Mouse (Mus musculus) liver, embryonic 16.5 days (tissue): ENCODE data around the gene Notum. TPM values are rescaled to one million over a fixed set of nuclear protein-coding genes. Genes with fewer than 3 reads are reported as not detected.

Experiments used
- ATAC-seq: fragments of 200-750 bp; cut with Nextera tagmentation; 2 replicates; pipeline ENCODE4 v1.8.0; 2017; ENCODE audit warnings: low read depth, mild to moderate bottlenecking, moderate number of reproducible peaks, moderate library complexity
- H3K27ac ChIP-seq: fragments of 300-500 bp; sonication (generic); 2 replicates; pipeline ENCODE4 v1.5.1; 2014; ENCODE audit warnings: mild to moderate bottlenecking, low read length
- H3K27me3 ChIP-seq: fragments of 300-500 bp; sonication (generic); 2 replicates; pipeline ENCODE4 v1.6.1; 2014; ENCODE audit warnings: low read depth, low read length, mixed read lengths; ENCODE audit not compliant: control insufficient read depth, insufficient read depth
- H3K36me3 ChIP-seq: fragments of 300-500 bp; sonication (generic); 2 replicates; pipeline ENCODE4 v1.6.1; 2014; ENCODE audit warnings: mild to moderate bottlenecking; ENCODE audit not compliant: control insufficient read depth, insufficient read depth
- H3K4me1 ChIP-seq: fragments of 300-500 bp; sonication (generic); 2 replicates; pipeline ENCODE4 v1.6.1; 2014; ENCODE audit warnings: low read depth, low read length, mixed read lengths; ENCODE audit not compliant: control insufficient read depth
- H3K4me2 ChIP-seq: fragments of 300-500 bp; sonication (generic); 2 replicates; pipeline ENCODE4 v1.6.1; 2014; ENCODE audit warnings: low read depth, low read length, mixed read lengths
- H3K4me3 ChIP-seq: fragments of 300-500 bp; sonication (generic); 2 replicates; pipeline ENCODE4 v1.5.1; 2014; ENCODE audit warnings: low read depth, mild to moderate bottlenecking, low read length
- H3K9ac ChIP-seq: fragments of 300-500 bp; sonication (generic); 2 replicates; pipeline ENCODE4 v1.6.1; 2014; ENCODE audit warnings: low read depth, low read length
- H3K9me3 ChIP-seq: fragments of 300-500 bp; sonication (generic); replicated peaks from 2 replicates; pipeline ENCODE4 v1.6.1; 2016; ENCODE audit warnings: low read length; ENCODE audit not compliant: control insufficient read depth
- WGBS: fragments of 180-500 bp; shearing (Covaris S2); extraction: QIAGEN DNeasy Blood & Tissue Kit; methylation state at CpG from one replicate; pipeline ENCODE4 v1.1.7; 2014; ENCODE audit not compliant: insufficient replicate concordance; 5-methylcytosine and 5-hydroxymethylcytosine counted together
- polyA plus RNA-seq: library from polyadenylated mRNA; unstranded; fragments of >200 nt; fragmentation: Nextera tagmentation; extraction: Ambion mirVana; gene quantifications from 2 replicates; pipeline ENCODE4 v1.2.1, GENCODE M21; 2015

Notum gene
- polyA plus RNA-seq, 1 experiment from 2014 or later, result 0.20 TPM

DNA sequence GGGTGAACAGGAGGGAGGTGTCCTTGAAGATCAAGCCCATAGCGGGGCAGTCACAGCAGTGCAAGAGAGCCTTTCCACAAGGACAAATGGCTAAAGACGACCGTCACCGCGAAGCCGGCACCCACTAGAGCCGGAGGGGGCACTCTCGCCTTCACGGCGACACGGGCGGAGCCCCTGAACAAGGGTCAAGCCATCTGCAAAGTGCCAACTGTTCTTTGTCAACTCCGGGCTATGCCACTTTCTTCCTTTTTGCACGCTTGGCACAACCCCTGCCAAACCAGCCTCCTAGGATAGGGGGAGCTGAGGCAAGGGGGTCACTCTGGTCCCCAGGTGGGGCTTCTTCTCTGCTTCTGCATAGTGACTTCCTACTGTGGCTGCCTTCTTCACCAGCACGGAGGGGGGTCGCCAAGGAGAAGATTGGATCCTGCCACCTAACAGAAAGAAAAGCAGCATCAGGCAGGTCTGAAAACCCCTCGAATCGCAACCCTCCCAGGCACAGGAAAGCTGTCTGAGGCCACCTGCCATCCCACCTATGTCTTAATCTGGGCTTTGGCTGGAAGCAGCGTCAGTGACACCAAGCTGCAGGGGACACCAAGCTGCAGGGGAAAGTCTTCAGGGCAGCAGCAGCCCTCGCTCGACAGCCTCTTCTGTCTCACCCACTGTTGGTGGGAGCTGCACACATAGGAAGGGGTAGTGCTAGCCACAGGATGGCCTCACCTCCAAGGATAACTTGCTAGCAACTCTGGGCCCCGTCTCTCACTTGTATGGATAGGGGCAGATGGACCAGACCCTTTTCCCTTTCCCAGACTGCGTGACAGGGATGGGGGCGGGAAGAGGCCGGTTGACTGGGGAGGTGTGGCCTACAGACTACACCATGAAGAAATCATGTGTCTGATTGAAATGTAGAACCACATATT lies 42.1 kb downstream of the Notum start:
- no peak overlapping the region for H3K4me2 ChIP-seq
- H3K27ac ChIP-seq, result peak overlapping the region; percentile 82
- ATAC-seq, result no peak
- no peaks in the 10 kb centered on the region for H3K9me3 ChIP-seq
- no peak overlapping the region; the same call in 1 of the 2 replicates for H3K9ac ChIP-seq
- H3K4me3 ChIP-seq, result no peak overlapping the region
- peaks cover 38% of the 10 kb centered on the region for H3K4me1 ChIP-seq
- peaks cover 47% of the 10 kb centered on the region for H3K36me3 ChIP-seq
- WGBS, result 88% methylated on average over 25 of the region's 25 CpGs
- H3K27me3 ChIP-seq, result no peaks in the 10 kb centered on the region

DNA sequence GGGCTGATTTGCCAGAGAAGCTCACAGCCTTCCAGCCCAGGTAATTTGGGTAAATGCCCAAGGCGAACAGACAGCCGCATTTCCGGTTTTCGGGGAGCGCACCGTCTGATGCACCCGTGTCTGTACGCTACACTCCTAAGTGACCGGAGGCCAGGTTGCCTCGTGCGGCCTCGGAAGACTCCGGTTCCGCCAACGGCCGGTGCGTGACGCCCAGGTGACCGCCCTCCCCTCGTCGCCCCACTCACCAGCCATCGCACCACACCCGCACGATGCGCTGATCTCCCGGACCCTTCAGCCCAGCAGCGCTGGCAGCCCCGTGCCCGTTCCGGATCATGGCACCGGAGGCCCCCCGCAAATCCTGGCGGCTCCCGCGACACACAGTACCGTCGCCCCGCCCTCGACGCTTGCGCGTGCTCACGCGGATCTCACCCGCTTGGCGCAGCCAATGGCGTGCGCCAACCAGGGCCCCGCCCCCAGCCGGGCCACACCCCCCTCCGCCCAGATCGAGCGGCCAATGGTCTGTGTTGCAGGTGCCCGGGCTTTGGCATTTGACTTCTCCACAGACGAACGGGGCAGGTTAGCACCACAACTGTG lies 43.4 kb downstream of the Notum start, which contains the start of gene Pcyt2:
Gene Pcyt2, minus strand, starts transcription at position 418 of the 594 bp plus-strand sequence.
- no peaks in the 10 kb centered on the region for H3K27me3 ChIP-seq
- H3K4me1 ChIP-seq, result peaks cover 32% of the 10 kb centered on the region
- under 1% methylated on average over 56 of the region's 56 CpGs for WGBS
- peak within 1 kb of the TSS; percentile 86 for H3K27ac ChIP-seq
- peak within 1 kb of the TSS; percentile 78 for H3K9ac ChIP-seq
- H3K9me3 ChIP-seq, result no peaks in the 10 kb centered on the region
- ATAC-seq, result peak; percentile 97
- peak within 1 kb of the TSS; percentile 88 for H3K4me3 ChIP-seq
- peak within 1 kb of the TSS; percentile 90 for H3K4me2 ChIP-seq
- peaks cover 48% of the 10 kb centered on the region for H3K36me3 ChIP-seq

DNA sequence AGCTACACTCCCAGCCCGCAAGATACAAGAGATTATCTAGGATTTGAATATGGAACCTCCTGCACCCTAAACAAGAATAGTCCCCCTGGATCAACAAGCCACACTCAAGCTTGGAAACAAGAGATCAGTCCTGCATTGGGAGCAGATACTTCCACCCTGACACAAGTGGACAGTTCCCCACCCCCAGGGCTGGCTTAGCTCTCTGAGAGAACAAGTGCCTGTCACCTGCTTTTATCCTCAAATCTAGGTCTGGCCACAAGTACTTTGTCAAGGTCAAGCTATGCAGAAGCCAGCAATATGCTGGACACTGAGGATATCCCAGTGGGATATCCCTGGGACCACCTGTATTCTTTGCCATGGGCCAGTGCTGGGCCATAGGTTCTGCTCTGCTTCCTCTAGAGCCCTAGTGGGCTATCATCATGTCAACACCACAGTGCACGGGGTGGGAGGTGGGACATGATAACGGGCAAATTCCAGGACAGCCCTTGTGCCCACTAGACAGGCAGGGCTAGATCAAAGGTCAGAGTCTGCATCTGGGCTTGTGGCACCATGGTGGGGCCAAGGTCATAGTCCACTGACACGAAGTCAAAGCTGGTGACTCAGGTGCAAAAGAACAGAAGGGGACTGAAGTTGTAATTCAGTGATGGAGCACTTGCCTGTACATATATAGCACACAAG lies 44.2 kb downstream of the Notum start:
- H3K27ac ChIP-seq, result peak overlapping the region; percentile 86
- H3K9ac ChIP-seq, result peak overlapping the region; percentile 78
- H3K4me2 ChIP-seq, result peak overlapping the region; percentile 90
- peaks cover 32% of the 10 kb centered on the region for H3K4me1 ChIP-seq
- no peaks in the 10 kb centered on the region for H3K27me3 ChIP-seq
- peaks cover 48% of the 10 kb centered on the region for H3K36me3 ChIP-seq
- ATAC-seq, result peak; percentile 15
- peak overlapping the region; percentile 88 for H3K4me3 ChIP-seq
- 32% methylated on average over 4 of the region's 4 CpGs for WGBS
- no peaks in the 10 kb centered on the region for H3K9me3 ChIP-seq

DNA sequence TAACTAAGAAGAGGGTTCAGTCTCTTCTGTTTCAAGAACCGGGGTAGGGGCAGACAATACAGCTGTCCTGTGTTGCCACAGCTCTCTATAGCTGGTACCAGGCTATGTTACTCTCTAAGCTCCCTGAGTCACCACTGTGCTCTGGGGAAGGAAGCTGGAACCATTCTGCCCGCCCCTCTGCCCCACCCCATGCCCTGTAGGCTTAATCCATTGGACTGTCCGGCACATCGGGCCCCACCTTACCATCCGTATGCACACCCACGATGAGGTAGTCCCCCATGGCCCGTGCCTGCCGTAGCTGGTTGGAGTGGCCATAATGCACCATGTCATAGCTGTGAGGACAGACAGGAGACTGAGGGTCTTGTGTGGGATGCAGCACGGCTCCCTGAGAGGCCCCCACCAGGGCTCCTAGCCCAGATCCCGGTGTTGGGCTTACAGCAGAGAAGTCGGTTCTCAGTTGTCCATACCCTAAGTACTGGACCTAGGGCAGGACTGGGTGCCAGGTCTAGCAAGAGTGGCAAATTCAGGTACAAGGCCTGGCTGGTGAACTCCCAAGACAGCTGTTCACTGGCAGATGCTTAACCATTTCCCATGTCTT lies 45.3 kb downstream of the Notum start:
- Histone ChIP-seq H3K9ac (peak overlapping the region; percentile 28; the same call in 1 of the 2 replicates), H3K9me3 (no peaks in the 10 kb centered on the region), H3K36me3 (peaks cover 46% of the 10 kb centered on the region), H3K27me3 (no peaks in the 10 kb centered on the region), H3K27ac (no peak overlapping the region; the same call in 1 of the 2 replicates), H3K4me1 (peaks cover 32% of the 10 kb centered on the region), H3K4me2 (peak overlapping the region; percentile 90), H3K4me3 (peak overlapping the region; percentile 16)
- WGBS, result 77% methylated on average over 11 of the region's 11 CpGs
- no peak for ATAC-seq

DNA sequence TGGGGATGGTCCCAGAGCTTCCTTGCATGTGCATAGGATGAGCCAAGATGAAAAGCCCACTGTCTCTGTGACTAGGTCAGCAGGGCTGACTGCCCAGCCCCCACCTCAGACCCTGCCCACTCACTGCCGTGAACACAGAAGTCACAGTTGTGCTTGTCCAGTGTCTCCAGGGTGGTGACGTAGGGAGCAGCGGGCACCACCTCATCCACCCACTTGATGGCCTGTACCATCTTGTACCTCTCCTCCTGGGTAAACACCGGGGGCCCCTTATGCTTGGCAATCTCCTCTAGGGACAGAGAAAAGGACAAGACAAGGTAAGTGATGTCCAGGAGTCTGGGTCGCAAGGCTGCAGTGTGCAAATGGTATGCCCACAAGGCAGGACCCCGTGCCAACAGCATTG lies 45.8 kb downstream of the Notum start:
- H3K4me2 ChIP-seq, result no peak overlapping the region
- peaks cover 40% of the 10 kb centered on the region for H3K36me3 ChIP-seq
- WGBS, result 85% methylated on average over 6 of the region's 6 CpGs
- no peak overlapping the region for H3K9ac ChIP-seq
- H3K4me3 ChIP-seq, result no peak overlapping the region
- H3K4me1 ChIP-seq, result peaks cover 32% of the 10 kb centered on the region
- H3K9me3 ChIP-seq, result no peaks in the 10 kb centered on the region
- no peak overlapping the region for H3K27ac ChIP-seq
- no peak for ATAC-seq
- H3K27me3 ChIP-seq, result no peaks in the 10 kb centered on the region

DNA sequence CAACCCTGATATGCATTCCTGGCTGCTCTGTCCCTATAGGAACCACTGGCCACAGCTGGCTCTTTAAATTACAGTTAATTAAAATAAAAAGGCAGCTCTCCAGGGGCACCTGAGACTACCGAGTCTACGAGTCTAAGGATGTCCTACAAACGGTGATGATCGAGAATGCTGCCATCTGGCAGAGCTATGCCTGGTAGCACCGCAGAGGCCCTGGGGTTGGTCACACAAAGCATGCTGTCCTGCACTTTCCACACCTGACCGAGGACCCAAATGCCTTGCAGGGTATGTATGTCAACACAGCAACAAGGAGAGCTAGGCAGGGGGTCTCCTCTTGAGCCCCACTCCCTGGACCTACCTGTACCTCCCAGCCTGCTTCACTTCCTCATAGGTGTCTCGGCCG lies 47.0 kb downstream of the Notum start:
- Histone ChIP-seq H3K36me3 (peaks cover 29% of the 10 kb centered on the region), H3K4me1 (peaks cover 40% of the 10 kb centered on the region), H3K9me3 (no peaks in the 10 kb centered on the region), H3K27me3 (no peaks in the 10 kb centered on the region), H3K4me3 (no peak overlapping the region), H3K27ac (no peak overlapping the region), H3K9ac (no peak overlapping the region), H3K4me2 (no peak overlapping the region)
- no peak for ATAC-seq
- WGBS, result 83% methylated on average over 8 of the region's 8 CpGs

DNA sequence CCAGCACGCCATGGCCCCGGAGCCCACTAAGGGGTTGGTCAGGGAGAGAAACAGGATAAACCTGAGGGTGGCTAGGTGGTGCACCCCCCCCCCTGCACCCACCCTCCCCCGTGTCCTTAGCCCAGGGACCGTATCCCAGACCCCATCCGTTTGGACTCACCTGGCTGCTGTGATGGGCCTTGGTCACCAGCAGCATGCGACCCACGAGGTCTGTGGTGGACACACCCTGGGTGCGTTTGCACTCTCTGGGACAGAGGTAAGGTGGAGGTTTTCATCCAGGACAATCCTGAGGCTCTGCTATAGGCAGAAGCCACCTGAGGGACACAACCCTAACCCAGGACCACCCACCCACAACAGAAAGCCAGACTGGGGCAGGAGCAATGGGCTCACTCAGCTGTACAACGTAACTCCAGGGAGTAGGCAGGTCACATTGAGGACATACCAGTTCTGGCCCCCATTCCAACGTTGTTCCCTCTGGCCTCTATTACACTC lies 47.4 kb downstream of the Notum start:
- Histone ChIP-seq H3K4me1 (peaks cover 37% of the 10 kb centered on the region), H3K27me3 (peaks cover 1% of the 10 kb centered on the region), H3K9ac (no peak overlapping the region), H3K4me3 (no peak overlapping the region), H3K4me2 (no peak overlapping the region), H3K9me3 (no peaks in the 10 kb centered on the region), H3K36me3 (peaks cover 24% of the 10 kb centered on the region), H3K27ac (no peak overlapping the region)
- WGBS, result 83% methylated on average over 10 of the region's 10 CpGs
- no peak for ATAC-seq

DNA sequence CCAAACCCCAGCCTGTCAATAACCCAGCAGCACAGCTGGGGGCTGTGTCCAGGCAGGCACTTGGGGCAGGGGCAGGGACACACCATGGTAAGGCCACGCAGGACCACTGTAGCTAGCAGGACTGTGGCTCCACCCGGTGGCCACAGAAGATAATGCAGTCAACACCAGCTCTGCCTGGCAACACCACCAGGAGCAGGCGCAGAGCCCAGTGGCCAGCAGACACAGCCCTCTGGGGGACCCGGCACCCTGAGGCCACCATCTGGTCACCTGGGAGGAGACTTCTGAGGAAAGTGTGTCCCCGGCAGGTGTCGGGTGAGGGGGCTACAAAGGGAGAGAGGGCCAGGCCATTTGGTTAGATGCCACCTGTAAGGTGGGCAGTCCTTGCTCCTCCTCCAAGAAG lies 48.2 kb downstream of the Notum start:
- WGBS, result 34% methylated on average over 6 of the region's 6 CpGs
- 0 out of 2 replicates have a peak, but pooled peaks have one; percentile 9 for ATAC-seq
- H3K27ac ChIP-seq, result no peak overlapping the region

More for the DNA sequence above, 48.2 kb downstream of the Notum start:
- Histone ChIP-seq H3K4me2 (no peak overlapping the region), H3K36me3 (peaks cover 19% of the 10 kb centered on the region), H3K9ac (no peak overlapping the region), H3K4me3 (no peak overlapping the region), H3K27me3 (peaks cover 5% of the 10 kb centered on the region), H3K4me1 (peaks cover 30% of the 10 kb centered on the region), H3K9me3 (no peaks in the 10 kb centered on the region)
